Mouse (Mus musculus) lung, embryonic 15.5 days (tissue): Measurements from ENCODE around the gene Zfp266. TPM values are rescaled to one million over a fixed set of nuclear protein-coding genes. Genes with fewer than 3 reads are reported as not detected.
A peak's percentile ranks its signal among the peaks of the same experiment; 100 is the strongest.

ENCODE experiments used
- ATAC-seq: fragments of 200-750 bp; cut with Nextera tagmentation; 2 replicates; pipeline ENCODE4 v1.8.0; 2017; ENCODE audit warnings: moderate number of reproducible peaks, borderline replicate concordance; ENCODE audit not compliant: low FRiP score, low TSS enrichment; ENCODE audit errors: extremely low read depth
- H3K27ac ChIP-seq: fragments of 300-500 bp; sonication (generic); 2 replicates; pipeline ENCODE4 v1.5.1; 2015; ENCODE audit warnings: moderate library complexity, mild to moderate bottlenecking, inconsistent platforms
- H3K27me3 ChIP-seq: fragments of 300-500 bp; sonication (generic); 2 replicates; pipeline ENCODE4 v1.6.1; 2015; ENCODE audit warnings: inconsistent platforms
- H3K36me3 ChIP-seq: fragments of 300-500 bp; sonication (generic); 2 replicates; pipeline ENCODE4 v1.6.1; 2015; ENCODE audit warnings: inconsistent platforms
- H3K4me1 ChIP-seq: fragments of 300-500 bp; sonication (generic); 2 replicates; pipeline ENCODE4 v1.6.1; 2015; ENCODE audit warnings: inconsistent platforms
- H3K4me2 ChIP-seq: fragments of 300-500 bp; sonication (generic); 2 replicates; pipeline ENCODE4 v1.6.1; 2015; ENCODE audit warnings: inconsistent platforms, mild to moderate bottlenecking, moderate library complexity
- H3K4me3 ChIP-seq: fragments of 300-500 bp; sonication (generic); 2 replicates; pipeline ENCODE4 v1.5.1; 2015; ENCODE audit warnings: mild to moderate bottlenecking, inconsistent platforms
- H3K9ac ChIP-seq: fragments of 300-500 bp; sonication (generic); 2 replicates; pipeline ENCODE4 v1.6.1; 2015; ENCODE audit warnings: inconsistent platforms
- H3K9me3 ChIP-seq: fragments of 300-500 bp; sonication (generic); 2 replicates; pipeline ENCODE4 v1.6.1; 2016; ENCODE audit warnings: inconsistent platforms
- WGBS: fragments of 180-500 bp; shearing (Covaris S2); methylation state at CpG from one replicate; pipeline ENCODE4 v1.1.7; 2015; 5-methylcytosine and 5-hydroxymethylcytosine counted together
- polyA plus RNA-seq: library from polyadenylated mRNA; unstranded; fragments of >200 nt; fragmentation: Nextera tagmentation; extraction: Ambion mirVana; gene quantifications from 2 replicates; pipeline ENCODE4 v1.2.1, GENCODE M21; 2015

Zfp266 gene
- polyA plus RNA-seq, 1 experiment from 2014 or later: 107 TPM

GRCm38 (mm10) chr9:20491858-20492526 is 29.2 kb downstream of the Zfp266 start:
- peak overlapping the region; percentile 88 for H3K4me3 ChIP-seq
- WGBS: 7% methylated on average over 20 of the region's 20 CpGs
- peaks cover 14% of the 10 kb centered on the region for H3K36me3 ChIP-seq
- peak overlapping the region; percentile 85 for H3K9ac ChIP-seq
- peaks cover 15% of the 10 kb centered on the region for H3K4me1 ChIP-seq
- no peaks in the 10 kb centered on the region for H3K9me3 ChIP-seq
- H3K27me3 ChIP-seq: no peaks in the 10 kb centered on the region
- no peak for ATAC-seq
- peak overlapping the region; percentile 80 for H3K4me2 ChIP-seq
- H3K27ac ChIP-seq: peak overlapping the region; percentile 98

- H3K4me1 ChIP-seq: peaks cover 15% of the 10 kb centered on the region
- peaks cover 19% of the 10 kb centered on the region for H3K36me3 ChIP-seq
- no peak for ATAC-seq
Measured at GRCm38 (mm10) chr9:20489536-20489935, 31.7 kb downstream of the Zfp266 start.

GRCm38 (mm10) chr9:20479396-20479795 is 41.8 kb downstream of the Zfp266 start:
- no peak for ATAC-seq
- H3K4me2 ChIP-seq: no peak overlapping the region
- peaks cover 43% of the 10 kb centered on the region for H3K36me3 ChIP-seq
- no peak overlapping the region for H3K9ac ChIP-seq
- 95% methylated on average over 5 of the region's 5 CpGs for WGBS
- no peaks in the 10 kb centered on the region for H3K27me3 ChIP-seq
- no peaks in the 10 kb centered on the region for H3K9me3 ChIP-seq
- no peak overlapping the region for H3K27ac ChIP-seq
- H3K4me3 ChIP-seq: no peak overlapping the region
- no peaks in the 10 kb centered on the region for H3K4me1 ChIP-seq

More at GRCm38 (mm10) chr9:20489536-20489935, 31.7 kb downstream of the Zfp266 start:
- H3K4me2 ChIP-seq: no peak overlapping the region
- WGBS: 88% methylated on average over 5 of the region's 5 CpGs
- H3K9me3 ChIP-seq: no peaks in the 10 kb centered on the region
- no peaks in the 10 kb centered on the region for H3K27me3 ChIP-seq
- H3K27ac ChIP-seq: no peak overlapping the region
- no peak overlapping the region for H3K4me3 ChIP-seq
- H3K9ac ChIP-seq: no peak overlapping the region

GRCm38 (mm10) chr9:20476632-20477031 is 44.6 kb downstream of the Zfp266 start:
- ATAC-seq: no peak
- Histone ChIP-seq H3K27me3 (no peaks in the 10 kb centered on the region), H3K9ac (no peak overlapping the region), H3K27ac (no peak overlapping the region), H3K36me3 (peaks cover 53% of the 10 kb centered on the region), H3K4me3 (no peak overlapping the region), H3K4me1 (no peaks in the 10 kb centered on the region), H3K9me3 (no peaks in the 10 kb centered on the region), H3K4me2 (no peak overlapping the region)
- 94% methylated on average over 1 of the region's 1 CpGs for WGBS

- H3K4me1 ChIP-seq: no peaks in the 10 kb centered on the region
- H3K4me2 ChIP-seq: no peak overlapping the region
- no peaks in the 10 kb centered on the region for H3K9me3 ChIP-seq
- no peak overlapping the region for H3K9ac ChIP-seq
- no peak overlapping the region for H3K4me3 ChIP-seq
- peaks cover 34% of the 10 kb centered on the region for H3K36me3 ChIP-seq
- H3K27ac ChIP-seq: no peak overlapping the region
- ATAC-seq: peak; percentile 39; the same call in 1 of the 2 replicates
- WGBS: 52% methylated on average over 7 of the region's 7 CpGs
- no peaks in the 10 kb centered on the region for H3K27me3 ChIP-seq
Measured at GRCm38 (mm10) chr9:20466761-20467442, 54.3 kb downstream of the Zfp266 start.

GRCm38 (mm10) chr9:20459377-20460317 is 61.6 kb downstream of the Zfp266 start, which contains the start of gene Zfp26:
Zfp26 (minus strand) TSS chr9:20460162.
- Histone ChIP-seq H3K4me3 (peak within 1 kb of the TSS; percentile 69), H3K9ac (peak within 1 kb of the TSS; percentile 70), H3K36me3 (peaks cover 19% of the 10 kb centered on the region), H3K27me3 (no peaks in the 10 kb centered on the region), H3K4me2 (peak within 1 kb of the TSS; percentile 61), H3K9me3 (no peaks in the 10 kb centered on the region), H3K4me1 (peaks cover 12% of the 10 kb centered on the region), H3K27ac (peak within 1 kb of the TSS; percentile 91)
- ATAC-seq: peak; percentile 94
- WGBS: under 1% methylated on average over 48 of the region's 48 CpGs

- Histone ChIP-seq H3K36me3 (peaks cover 41% of the 10 kb centered on the region), H3K27ac (no peak overlapping the region), H3K4me1 (peaks cover 7% of the 10 kb centered on the region), H3K4me2 (no peak overlapping the region), H3K4me3 (no peak overlapping the region), H3K9ac (no peak overlapping the region), H3K27me3 (no peaks in the 10 kb centered on the region), H3K9me3 (no peaks in the 10 kb centered on the region; the same call in 1 of the 2 replicates)
- 82% methylated on average over 4 of the region's 4 CpGs for whole genome bisulfite sequencing
- ATAC-seq: no peak
Measured at GRCm38 (mm10) chr9:20453647-20454046, 67.6 kb downstream of the Zfp266 start.

- H3K9me3 ChIP-seq: no peaks in the 10 kb centered on the region; the same call in 1 of the 2 replicates
- H3K4me1 ChIP-seq: no peaks in the 10 kb centered on the region
- H3K4me3 ChIP-seq: no peak overlapping the region
- 88% methylated on average over 1 of the region's 1 CpGs for WGBS
- H3K36me3 ChIP-seq: peaks cover 41% of the 10 kb centered on the region
- no peaks in the 10 kb centered on the region for H3K27me3 ChIP-seq
- ATAC-seq: no peak
- no peak overlapping the region for H3K9ac ChIP-seq
- no peak overlapping the region for H3K4me2 ChIP-seq
- no peak overlapping the region for H3K27ac ChIP-seq
Measured at GRCm38 (mm10) chr9:20451493-20451892, 69.7 kb downstream of the Zfp266 start.

Other genes with a start within 250 kb of the Zfp266 start
- gene Olfr39, start 239.1 kb downstream of the Zfp266 start, polyA plus RNA-seq: not detected in 2 replicates
- not detected in 2 replicates for gene Olfr873, start 222.9 kb downstream of the Zfp266 start, polyA plus RNA-seq
- gene Olfr18, start 185.3 kb downstream of the Zfp266 start, polyA plus RNA-seq: 0.19 TPM in 1 of 2 replicates, not detected in the other
- gene Zfp560, start 136.2 kb downstream of the Zfp266 start, polyA plus RNA-seq: 34.6 and 37.0 TPM in 2 replicates
- 19.7 and 21.6 TPM in 2 replicates for gene Zfp26, start 61.3 kb downstream of the Zfp266 start, polyA plus RNA-seq
- gene Zfp426, start 28.7 kb downstream of the Zfp266 start, polyA plus RNA-seq: 19.2 and 22.8 TPM in 2 replicates
- 14.9 and 17.7 TPM in 2 replicates for gene Zfp846, start 59.9 kb upstream of the Zfp266 start, polyA plus RNA-seq
- gene Ubl5, start 121.5 kb upstream of the Zfp266 start, polyA plus RNA-seq: 369 and 383 TPM in 2 replicates
- gene Fbxl12, start 123.3 kb upstream of the Zfp266 start, polyA plus RNA-seq: 18.5 and 20.8 TPM in 2 replicates
- gene Pin1, start 130.7 kb upstream of the Zfp266 start, polyA plus RNA-seq: 51.8 and 54.8 TPM in 2 replicates
- gene Olfm2, start 224.9 kb upstream of the Zfp266 start, polyA plus RNA-seq: 2.7 and 2.8 TPM in 2 replicates